Comparison of ENCODE assay signal across 8 mouse cellular contexts in the genomic region with DNA sequence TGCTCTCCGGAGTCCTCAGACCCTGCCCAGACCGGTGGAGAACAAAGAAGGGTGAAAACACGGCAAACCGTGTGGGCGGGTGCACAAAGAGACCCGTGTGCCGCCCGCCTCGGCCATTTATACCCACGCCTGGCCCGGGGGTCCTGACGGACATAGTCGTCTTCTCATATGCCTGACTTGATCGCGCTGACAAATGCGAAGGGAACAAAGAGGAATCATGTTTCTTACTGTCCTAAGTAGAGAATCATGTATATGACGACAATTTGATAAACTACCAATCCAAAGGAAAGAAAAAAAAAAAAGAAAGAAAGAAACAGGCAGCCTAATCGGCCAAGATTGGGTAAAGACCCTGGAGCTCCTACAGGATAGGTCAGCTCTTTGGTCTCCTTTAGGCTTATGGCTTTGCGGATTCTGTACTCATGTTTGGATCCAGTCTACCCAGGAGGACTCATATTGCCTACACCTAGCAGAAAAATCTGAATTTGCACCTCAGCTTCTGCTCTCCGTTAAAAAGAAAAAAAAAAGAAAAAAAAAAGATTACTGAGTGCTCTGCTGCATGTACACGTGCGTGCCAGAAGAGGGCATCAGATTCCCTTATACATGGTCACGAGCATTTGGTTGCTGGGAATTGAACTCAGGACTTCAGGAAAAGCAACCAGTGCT. TPM values are rescaled to one million over a fixed set of nuclear protein-coding genes. Genes with fewer than 3 reads are reported as not detected.
DNase-seq lines count a peak whose midpoint lies in the region; ATAC-seq and TF ChIP-seq lines count a peak whose summit lies in the region.

No protein-coding gene starts in this region.

- H3K9ac ChIP-seq in hindbrain, embryonic 12.5 days = peak overlapping the region; percentile 95

- in situ Hi-C loops in Patski (cut with MboI; ENCODE audit: low pct_unique_long_range_greater_than_20kb) = no loop called here

- peaks cover 17% of the 10 kb centered on the region for H3K36me3 ChIP-seq in hindbrain, embryonic 12.5 days

- peak overlapping the region; percentile 82 for H3K4me3 ChIP-seq in hindbrain, embryonic 12.5 days

- DNase-seq in Patski (ENCODE audit: low read depth, low spot score) = no peak
- peak; percentile 93 to 95 for DNase-seq in cerebellum, postnatal 10 days
- peak; percentile 48 to 81 for DNase-seq in frontal cortex, adult 2 months (ENCODE audit: extremely low spot score in 1 of 2, low spot score in 1 of 2)
- peak; percentile 75 to 81 for DNase-seq in layer of hippocampus, postnatal 25 days (ENCODE audit: extremely low spot score in 1 of 2, low spot score in 1 of 2)
- peak; percentile 85 for DNase-seq in lung, postnatal 14 days
- peak; percentile 79 for DNase-seq in ovary, postnatal 36 days (ENCODE audit: low spot score)
- DNase-seq in thymus, postnatal 4 days = peak; percentile 86

- POLR2A ChIA-PET in Patski (lab: Charles Lee) = interaction anchor here (0.6 to 1.3 kb wide), 4 partner anchors 24 to 976 kb away, joined by 3 read pairs; no protein-coding TSS in a partner anchor

- CTCF ChIA-PET in Patski (lab: Charles Lee) = interaction anchor here (0.6 to 4.6 kb wide), 5 partner anchors 10 to 48 kb away, joined by 3 to 22 read pairs (median 3); a partner anchor contains a TSS

- peak overlapping the region; percentile 91 for H3K27ac ChIP-seq in hindbrain, embryonic 12.5 days

- peaks cover 13% of the 10 kb centered on the region for H3K4me1 ChIP-seq in hindbrain, embryonic 12.5 days

- no peak for ATAC-seq in Patski
- peak; percentile 82 for ATAC-seq in hindbrain, embryonic 12.5 days (ENCODE audit: low FRiP score)

- WGBS in hindbrain, embryonic 12.5 days = 0% methylated on average over 23 of the region's 23 CpGs

- H3K27me3 ChIP-seq in Patski = no peaks in the 10 kb centered on the region
- H3K27me3 ChIP-seq in hindbrain, embryonic 12.5 days = peaks cover 20% of the 10 kb centered on the region

- TF ChIP-seq CTCF in Patski (IDR thresholded peaks at IDR 0.05) = peak; percentile 89

- H3K4me2 ChIP-seq in hindbrain, embryonic 12.5 days (replicated peaks) = peak overlapping the region; percentile 95

- no peaks in the 10 kb centered on the region for H3K9me3 ChIP-seq in hindbrain, embryonic 12.5 days (replicated peaks)

RNA-seq across cellular contexts. Expression of a gene that starts 6.5 kb away (rescaled TPM):
- 47.3 TPM for polyA plus RNA-seq in Patski (2021)
- 10.9 and 13.4 TPM in 2 replicates for polyA plus RNA-seq in frontal cortex, adult 2 months (2012; rRNA removed)
- 0.08 and 0.25 TPM in 2 replicates for polyA plus RNA-seq in hindbrain, embryonic 12.5 days (2016; fragmentation: Nextera tagmentation; extraction: Ambion mirVana)
- total RNA-seq in layer of hippocampus, postnatal 25 days (2021) = 10 to 100 TPM; 17.0 to 23.5 TPM

RNA-seq across cellular contexts. Expression of a gene that starts 17.2 kb away (rescaled TPM):
- polyA plus RNA-seq in Patski (2021) = 1.2 TPM
- 0.20 TPM in 1 of 2 replicates, not detected in the other for polyA plus RNA-seq in frontal cortex, adult 2 months (2012; rRNA removed)
- polyA plus RNA-seq in hindbrain, embryonic 12.5 days (2016; fragmentation: Nextera tagmentation; extraction: Ambion mirVana) = 0.99 TPM in 1 of 2 replicates, not detected in the other
- total RNA-seq in layer of hippocampus, postnatal 25 days (2021) = not detected

RNA-seq across cellular contexts. Expression of a gene that starts 19.4 kb away (rescaled TPM):
- polyA plus RNA-seq in Patski (2021) = 9.2 TPM
- 13.8 and 14.6 TPM in 2 replicates for polyA plus RNA-seq in frontal cortex, adult 2 months (2012; rRNA removed)
- polyA plus RNA-seq in hindbrain, embryonic 12.5 days (2016; fragmentation: Nextera tagmentation; extraction: Ambion mirVana) = 2.2 and 3.1 TPM in 2 replicates
- total RNA-seq in layer of hippocampus, postnatal 25 days (2021) = 10 to 100 TPM; 14.9 to 17.9 TPM

RNA-seq across cellular contexts. Expression of a gene that starts 20.0 kb away (rescaled TPM):
- 1.9 TPM for polyA plus RNA-seq in Patski (2021)
- polyA plus RNA-seq in frontal cortex, adult 2 months (2012; rRNA removed) = 0.40 and 0.74 TPM in 2 replicates
- polyA plus RNA-seq in hindbrain, embryonic 12.5 days (2016; fragmentation: Nextera tagmentation; extraction: Ambion mirVana) = 1.3 TPM in 2 replicates
- total RNA-seq in layer of hippocampus, postnatal 25 days (2021) = under 1 TPM; 0.22 to 0.31 TPM

RNA-seq across cellular contexts. Expression of a gene that starts 21.5 kb away (rescaled TPM):
- polyA plus RNA-seq in Patski (2021) = 75.4 TPM
- polyA plus RNA-seq in frontal cortex, adult 2 months (2012; rRNA removed) = 48.7 and 53.6 TPM in 2 replicates
- 25.2 and 28.2 TPM in 2 replicates for polyA plus RNA-seq in hindbrain, embryonic 12.5 days (2016; fragmentation: Nextera tagmentation; extraction: Ambion mirVana)
- total RNA-seq in layer of hippocampus, postnatal 25 days (2021) = 10 to 100 TPM; 37.2 to 37.4 TPM
